Mouse (Mus musculus) sigmoid colon, adult 10 weeks (tissue): ENCODE results near the gene Tmem29. TPM values are rescaled to one million over a fixed set of nuclear protein-coding genes. Genes with fewer than 3 reads are reported as not detected.

ENCODE experiments used
- polyA plus RNA-seq: library from polyadenylated mRNA; stranded (reverse); fragments of 350-450 nt; fragmentation: Illumina TruSeq; extraction: RNeasy Lipid Tissue Mini Kit (QIAGEN cat#74804); gene quantifications from one replicate; pipeline ENCODE4 v1.2.3, GENCODE M21; 2014; ENCODE audit warnings: low read depth, low replicate concordance

The Tmem29 gene
- 42.1 TPM for polyA plus RNA-seq

DNA sequence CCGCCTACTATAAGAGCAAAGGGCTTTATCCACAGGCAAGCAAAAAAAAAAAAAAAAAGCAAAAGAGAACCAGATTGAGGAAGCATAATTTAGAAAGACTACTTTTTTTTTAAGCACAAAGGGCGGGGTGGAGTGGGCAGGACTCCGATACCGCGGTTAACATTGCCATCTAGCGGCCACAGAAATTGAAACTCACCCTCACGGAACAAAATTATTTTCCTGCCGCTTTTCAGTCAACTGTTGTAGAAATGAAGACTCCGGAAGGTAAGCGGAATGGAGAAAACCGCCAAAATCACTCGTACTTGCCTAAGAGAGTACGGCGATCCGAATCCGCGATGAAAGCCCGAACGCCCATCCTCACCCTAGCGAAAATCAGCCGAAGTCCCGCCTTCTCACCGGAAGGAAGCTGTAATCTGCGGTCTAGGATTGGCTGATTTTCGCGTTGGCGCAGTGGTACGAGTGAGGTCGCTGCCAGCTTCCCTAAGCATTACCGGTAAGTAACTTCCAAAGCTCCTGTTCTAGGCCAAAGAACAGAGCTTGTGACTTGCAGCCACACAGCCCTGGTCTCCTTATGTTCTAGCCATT lies at the start of gene Tmem29:
Gene Tmem29 (minus strand): TSS at position 389 of the 585 bp plus-strand sequence.

Other genes with a start within 250 kb of the Tmem29 start
- 4.2 TPM for gene Alas2, start 88.2 kb upstream of the Tmem29 start, polyA plus RNA-seq
- gene Pfkfb1, start 129.1 kb upstream of the Tmem29 start, polyA plus RNA-seq: 4.1 TPM
- gene Apex2, start 130.7 kb upstream of the Tmem29 start, polyA plus RNA-seq: 4.3 TPM
- gene Tro, start 198.4 kb upstream of the Tmem29 start, polyA plus RNA-seq: 3.6 TPM